Comparison of ENCODE assay signal across 8 mouse cellular contexts in the genomic region with DNA sequence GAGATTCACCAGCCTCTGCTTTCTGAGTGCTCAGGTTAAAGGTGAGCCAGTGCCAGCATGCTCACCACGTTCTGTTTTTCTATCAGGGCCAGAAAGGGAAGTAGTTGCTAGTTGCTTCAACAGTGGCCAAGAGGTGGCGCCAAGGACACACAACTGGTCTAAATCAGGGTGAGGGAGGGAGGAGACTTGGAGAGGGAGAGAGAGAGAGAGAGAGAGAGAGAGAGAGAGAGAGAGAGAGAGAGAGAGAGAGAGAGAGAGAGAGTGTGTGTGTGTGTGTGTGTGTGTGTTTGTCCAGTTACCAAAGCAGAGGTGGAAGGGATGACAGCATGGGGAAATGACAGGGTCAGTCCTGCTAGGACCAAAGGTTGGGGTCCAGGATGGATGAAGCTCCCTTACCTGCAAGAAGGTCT. TPM values are rescaled to one million over a fixed set of nuclear protein-coding genes. Genes with fewer than 3 reads are reported as not detected.
A peak's percentile ranks its signal among the peaks of the same experiment; 100 is the strongest.
DNase-seq lines count a peak whose midpoint lies in the region; ATAC-seq and TF ChIP-seq lines count a peak whose summit lies in the region.

No protein-coding gene starts in this region.

- H3K9ac ChIP-seq in hindbrain, embryonic 14.5 days = no peak overlapping the region
- no peak overlapping the region for H3K9ac ChIP-seq in hindbrain, embryonic 12.5 days
- H3K9ac ChIP-seq in lung, embryonic 14.5 days = no peak overlapping the region

- H3K9me3 ChIP-seq in hindbrain, embryonic 14.5 days (ENCODE audit: control insufficient read depth, low read length) = no peaks in the 10 kb centered on the region
- no peaks in the 10 kb centered on the region for H3K9me3 ChIP-seq in hindbrain, embryonic 12.5 days (replicated peaks)
- H3K9me3 ChIP-seq in E14TG2a.4 (ENCODE audit: low read length) = no peaks in the 10 kb centered on the region
- no peaks in the 10 kb centered on the region for H3K9me3 ChIP-seq in lung, embryonic 14.5 days (ENCODE audit: low read depth, low read length)

- no peaks in the 10 kb centered on the region for H3K36me3 ChIP-seq in hindbrain, embryonic 14.5 days (replicated peaks; ENCODE audit: control insufficient read depth, insufficient read depth)
- H3K36me3 ChIP-seq in hindbrain, embryonic 12.5 days = peaks cover 27% of the 10 kb centered on the region
- peaks cover 90% of the 10 kb centered on the region for H3K36me3 ChIP-seq in E14TG2a.4 (ENCODE audit: insufficient read depth, low read length)
- H3K36me3 ChIP-seq in lung, embryonic 14.5 days (ENCODE audit: insufficient read depth) = peaks cover 84% of the 10 kb centered on the region

- ATAC-seq in hindbrain, embryonic 14.5 days (ENCODE audit: low FRiP score) = no peak
- no peak for ATAC-seq in hindbrain, embryonic 12.5 days (ENCODE audit: low FRiP score)
- ATAC-seq in lung, embryonic 14.5 days (ENCODE audit: insufficient read depth) = no peak

- no peak overlapping the region for H3K4me3 ChIP-seq in hindbrain, embryonic 14.5 days (replicated peaks; ENCODE audit: low read length)
- H3K4me3 ChIP-seq in hindbrain, embryonic 12.5 days = no peak overlapping the region
- H3K4me3 ChIP-seq in E14TG2a.4 (replicated peaks; ENCODE audit: low read length) = no peak overlapping the region
- no peak overlapping the region for H3K4me3 ChIP-seq in bone marrow macrophage, adult 2 months (ENCODE audit: insufficient read depth, low read length)
- H3K4me3 ChIP-seq in lung, embryonic 14.5 days (ENCODE audit: low read depth, low read length) = no peak overlapping the region

- no peak overlapping the region for H3K4me2 ChIP-seq in hindbrain, embryonic 14.5 days (replicated peaks)
- H3K4me2 ChIP-seq in hindbrain, embryonic 12.5 days (replicated peaks) = no peak overlapping the region
- H3K4me2 ChIP-seq in lung, embryonic 14.5 days = no peak overlapping the region

- TF ChIP-seq CTCF in E14TG2a.4 (conservative IDR thresholded peaks at IDR 0.05; ENCODE audit: low read length) = peak; percentile 23
- 0 out of 2 replicates have a peak, but pooled peaks have one; percentile 19 for TF ChIP-seq CTCF in bone marrow macrophage, adult 2 months (IDR thresholded peaks at IDR 0.05; ENCODE audit: low read depth, low read length)
- peak; percentile 76 for TF ChIP-seq CTCF in lung, embryonic 14.5 days (IDR thresholded peaks at IDR 0.05; ENCODE audit: low read depth)

- DNase-seq in hindbrain, embryonic 14.5 days (ENCODE audit: low spot score) = peak; percentile 68
- peak; percentile 82 for DNase-seq in heart, postnatal 4 days
- peak; percentile 84 for DNase-seq in lung, embryonic 14.5 days
- DNase-seq in right cerebral cortex, postnatal 25 days = peak; percentile 29
- no peak for DNase-seq in frontal cortex, postnatal 14 days (ENCODE audit: low spot score in 2 of 2)

- no peaks in the 10 kb centered on the region for H3K4me1 ChIP-seq in hindbrain, embryonic 14.5 days (replicated peaks; ENCODE audit: control insufficient read depth, insufficient read depth, low read length)
- no peaks in the 10 kb centered on the region for H3K4me1 ChIP-seq in hindbrain, embryonic 12.5 days
- H3K4me1 ChIP-seq in E14TG2a.4 (replicated peaks; ENCODE audit: low read depth, low read length) = peaks cover 50% of the 10 kb centered on the region
- H3K4me1 ChIP-seq in bone marrow macrophage, adult 2 months (ENCODE audit: control insufficient read depth, insufficient read depth, low read length) = no peaks in the 10 kb centered on the region
- H3K4me1 ChIP-seq in lung, embryonic 14.5 days (ENCODE audit: insufficient read depth) = no peaks in the 10 kb centered on the region

- TF ChIP-seq POLR2A in bone marrow macrophage, adult 2 months (IDR thresholded peaks at IDR 0.05; ENCODE audit: borderline replicate concordance, low read depth, low read length) = no peak

- H3K27ac ChIP-seq in hindbrain, embryonic 14.5 days = no peak overlapping the region
- no peak overlapping the region for H3K27ac ChIP-seq in hindbrain, embryonic 12.5 days
- no peak overlapping the region for H3K27ac ChIP-seq in bone marrow macrophage, adult 2 months (ENCODE audit: insufficient read depth, low read depth, low read length)
- no peak overlapping the region for H3K27ac ChIP-seq in lung, embryonic 14.5 days (ENCODE audit: low read depth)

- WGBS in hindbrain, embryonic 14.5 days = 4% methylated on average over 2 of the region's 2 CpGs
- 0% methylated on average over 2 of the region's 2 CpGs for WGBS in hindbrain, embryonic 12.5 days
- 9% methylated on average over 2 of the region's 2 CpGs for WGBS in lung, embryonic 14.5 days

- H3K27me3 ChIP-seq in hindbrain, embryonic 14.5 days (ENCODE audit: control insufficient read depth, insufficient read depth, low read length) = no peaks in the 10 kb centered on the region
- no peaks in the 10 kb centered on the region for H3K27me3 ChIP-seq in hindbrain, embryonic 12.5 days
- H3K27me3 ChIP-seq in E14TG2a.4 (ENCODE audit: insufficient read depth, low read length) = no peaks in the 10 kb centered on the region
- H3K27me3 ChIP-seq in lung, embryonic 14.5 days (ENCODE audit: insufficient read depth, low read length) = no peaks in the 10 kb centered on the region

RNA-seq across cellular contexts. Expression of gene Zfp385a, which starts 7.4 kb away (rescaled TPM):
- 25.7 and 25.9 TPM in 2 replicates for polyA plus RNA-seq in hindbrain, embryonic 14.5 days (2014; fragmentation: Nextera tagmentation; extraction: Ambion mirVana)
- 20.5 and 23.8 TPM in 2 replicates for polyA plus RNA-seq in hindbrain, embryonic 12.5 days (2016; fragmentation: Nextera tagmentation; extraction: Ambion mirVana)
- polyA plus RNA-seq in bone marrow macrophage, adult 2 months (2012; ENCODE audit: insufficient read depth, insufficient read length, missing spikeins) = 73.0 and 86.1 TPM in 2 replicates
- total RNA-seq in heart, postnatal 4 days (2021) = 10 to 100 TPM; 21.9 to 22.0 TPM
- polyA plus RNA-seq in lung, embryonic 14.5 days (2014; fragmentation: Nextera tagmentation; extraction: Ambion mirVana) = 11.8 and 12.0 TPM in 2 replicates

RNA-seq across cellular contexts. Expression of gene Itga5, which starts 19.3 kb away (rescaled TPM):
- 7.7 and 8.1 TPM in 2 replicates for polyA plus RNA-seq in hindbrain, embryonic 14.5 days (2014; fragmentation: Nextera tagmentation; extraction: Ambion mirVana)
- 26.8 and 27.0 TPM in 2 replicates for polyA plus RNA-seq in hindbrain, embryonic 12.5 days (2016; fragmentation: Nextera tagmentation; extraction: Ambion mirVana)
- polyA plus RNA-seq in bone marrow macrophage, adult 2 months (2012; ENCODE audit: insufficient read depth, insufficient read length, missing spikeins) = 34.0 and 37.3 TPM in 2 replicates
- total RNA-seq in heart, postnatal 4 days (2021) = 100 to 1,000 TPM; 120 to 121 TPM
- 46.7 and 47.7 TPM in 2 replicates for polyA plus RNA-seq in lung, embryonic 14.5 days (2014; fragmentation: Nextera tagmentation; extraction: Ambion mirVana)

RNA-seq across cellular contexts. Expression of gene Gpr84, which starts 36.9 kb away (rescaled TPM):
- polyA plus RNA-seq in hindbrain, embryonic 14.5 days (2014; fragmentation: Nextera tagmentation; extraction: Ambion mirVana) = 0.12 and 0.39 TPM in 2 replicates
- polyA plus RNA-seq in hindbrain, embryonic 12.5 days (2016; fragmentation: Nextera tagmentation; extraction: Ambion mirVana) = 0.36 and 0.51 TPM in 2 replicates
- polyA plus RNA-seq in bone marrow macrophage, adult 2 months (2012; ENCODE audit: insufficient read depth, insufficient read length, missing spikeins) = 1.4 and 2.7 TPM in 2 replicates
- total RNA-seq in heart, postnatal 4 days (2021) = not detected
- 0.61 TPM in 1 of 2 replicates, not detected in the other for polyA plus RNA-seq in lung, embryonic 14.5 days (2014; fragmentation: Nextera tagmentation; extraction: Ambion mirVana)

Comparison
In these comparisons a context has a peak if more than half of its experiments do, and no peak if none do; other contexts are left out.
1. DNase-seq: peak in hindbrain, embryonic 14.5 days (single experiment), heart, postnatal 4 days (single experiment), lung, embryonic 14.5 days (single experiment) and right cerebral cortex, postnatal 25 days (single experiment); none in frontal cortex, postnatal 14 days (0 of 2).
2. CTCF ChIP-seq: peak in every context shown above with its lines; median percentile 76 in lung, embryonic 14.5 days; 23 in E14TG2a.4; 19 in bone marrow macrophage, adult 2 months.